Mouse (Mus musculus) forebrain, embryonic 16.5 days (tissue): ENCODE measurements at regions not wholly inside any gene's neighbourhood (a gene's known extent, or its start where the extent isn't known, plus 50 kb on each side); places are given as distances from the start of the nearest gene placed in this dataset.

Source experiments
- ATAC-seq: fragments of 200-750 bp; cut with Nextera tagmentation; 2 replicates; pipeline ENCODE4 v1.8.0; 2017; ENCODE audit warnings: mild to moderate bottlenecking, moderate library complexity
- H3K27ac ChIP-seq: fragments of 300-500 bp; sonication (generic); 2 replicates; pipeline ENCODE4 v1.5.1; 2014; ENCODE audit warnings: low read length, control low read depth
- H3K27me3 ChIP-seq: fragments of 300-500 bp; sonication (generic); replicated peaks from 2 replicates; pipeline ENCODE4 v1.6.1; 2014; ENCODE audit warnings: low read length; ENCODE audit not compliant: control insufficient read depth, insufficient read depth
- H3K36me3 ChIP-seq: fragments of 300-500 bp; sonication (generic); 2 replicates; pipeline ENCODE4 v1.6.1; 2014; ENCODE audit not compliant: control insufficient read depth, insufficient read depth
- H3K4me1 ChIP-seq: fragments of 300-500 bp; sonication (generic); replicated peaks from 2 replicates; pipeline ENCODE4 v1.6.1; 2014; ENCODE audit warnings: low read length; ENCODE audit not compliant: control insufficient read depth, insufficient read depth
- H3K4me2 ChIP-seq: fragments of 300-500 bp; sonication (generic); 2 replicates; pipeline ENCODE4 v1.6.1; 2014; ENCODE audit warnings: mild to moderate bottlenecking, low read length, control low read depth
- H3K4me3 ChIP-seq: fragments of 300-500 bp; sonication (generic); replicated peaks from 2 replicates; pipeline ENCODE4 v1.5.1; 2014; ENCODE audit warnings: mild to moderate bottlenecking, low read length, control low read depth
- H3K9ac ChIP-seq: fragments of 300-500 bp; sonication (generic); replicated peaks from 2 replicates; pipeline ENCODE4 v1.6.1; 2014; ENCODE audit warnings: low read depth, low read length, control low read depth
- H3K9me3 ChIP-seq: fragments of 300-500 bp; sonication (generic); 2 replicates; pipeline ENCODE4 v1.6.1; 2016; ENCODE audit warnings: low read length; ENCODE audit not compliant: control insufficient read depth
- WGBS: fragments of 180-500 bp; shearing (Covaris S2); extraction: QIAGEN DNeasy Blood & Tissue Kit; methylation state at CpG from one replicate; pipeline ENCODE4 v1.1.7; 2014; 5-methylcytosine and 5-hydroxymethylcytosine counted together

DNA sequence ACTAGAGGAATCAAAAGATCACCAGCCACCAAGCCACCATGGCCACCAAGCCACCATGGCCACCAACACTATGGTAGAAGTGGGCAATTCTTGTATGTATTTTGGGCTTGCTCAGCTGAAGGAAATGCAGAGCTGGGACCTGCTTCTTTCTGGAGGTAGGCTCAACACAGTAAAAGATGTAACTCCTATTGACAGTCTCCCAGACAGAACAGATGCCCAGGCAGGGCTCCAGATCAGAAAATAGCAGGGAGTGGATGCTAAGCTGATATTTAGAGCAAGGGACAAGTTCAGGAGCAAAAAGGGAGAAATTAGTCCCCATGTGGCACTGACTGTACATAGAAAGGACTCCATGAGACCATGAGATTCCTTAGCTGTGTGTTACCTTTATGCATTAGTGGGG lies 228.2 kb upstream of the Ntm start:
- H3K9me3 ChIP-seq: no peaks in the 10 kb centered on the region
- no peak for ATAC-seq

DNA sequence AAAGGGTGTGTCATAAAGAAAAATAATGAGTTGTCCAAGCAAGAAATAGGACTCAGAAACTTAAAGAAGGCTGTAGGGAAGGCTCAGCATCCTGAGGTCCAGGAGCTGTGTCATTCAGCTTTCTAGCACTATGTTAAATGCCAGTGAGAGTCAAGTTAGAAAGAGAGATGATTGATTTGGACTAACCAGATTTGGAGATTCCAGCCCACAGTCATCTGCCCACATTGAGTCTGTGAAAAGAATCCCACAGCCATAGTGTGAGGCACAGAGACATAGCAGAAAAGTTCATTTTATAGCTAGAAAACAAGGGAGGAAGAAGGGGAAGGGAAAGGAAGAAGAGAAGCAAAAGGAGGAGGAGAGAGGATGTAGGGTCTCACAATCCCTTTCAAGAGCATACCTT lies 229.0 kb upstream of the Ntm start:
- no peak overlapping the region for H3K9ac ChIP-seq
- H3K27me3 ChIP-seq: no peaks in the 10 kb centered on the region
- no peaks in the 10 kb centered on the region for H3K9me3 ChIP-seq
- H3K27ac ChIP-seq: no peak overlapping the region
- 0 out of 2 replicates have a peak, but pooled peaks cover 3% of the 10 kb centered on the region for H3K4me1 ChIP-seq
- ATAC-seq: no peak
- H3K4me2 ChIP-seq: no peak overlapping the region
- H3K4me3 ChIP-seq: no peak overlapping the region
- no peaks in the 10 kb centered on the region for H3K36me3 ChIP-seq

More for the DNA sequence above, 228.2 kb upstream of the Ntm start:
- H3K27ac ChIP-seq: no peak overlapping the region
- H3K27me3 ChIP-seq: no peaks in the 10 kb centered on the region
- no peak overlapping the region for H3K4me2 ChIP-seq
- H3K36me3 ChIP-seq: no peaks in the 10 kb centered on the region
- no peak overlapping the region for H3K4me3 ChIP-seq
- H3K9ac ChIP-seq: no peak overlapping the region
- H3K4me1 ChIP-seq: 0 out of 2 replicates have a peak, but pooled peaks cover 3% of the 10 kb centered on the region

- Histone ChIP-seq H3K4me3 (no peak overlapping the region), H3K4me2 (no peak overlapping the region), H3K4me1 (0 out of 2 replicates have a peak, but pooled peaks cover 3% of the 10 kb centered on the region), H3K27ac (no peak overlapping the region), H3K27me3 (no peaks in the 10 kb centered on the region), H3K9me3 (no peaks in the 10 kb centered on the region), H3K9ac (no peak overlapping the region), H3K36me3 (no peaks in the 10 kb centered on the region)
- no peak for ATAC-seq
- 88% methylated on average over 3 of the region's 3 CpGs for WGBS
Observed at GRCm38 (mm10) chr9:30194866-30195265, 231.9 kb upstream of the Ntm start.

DNA sequence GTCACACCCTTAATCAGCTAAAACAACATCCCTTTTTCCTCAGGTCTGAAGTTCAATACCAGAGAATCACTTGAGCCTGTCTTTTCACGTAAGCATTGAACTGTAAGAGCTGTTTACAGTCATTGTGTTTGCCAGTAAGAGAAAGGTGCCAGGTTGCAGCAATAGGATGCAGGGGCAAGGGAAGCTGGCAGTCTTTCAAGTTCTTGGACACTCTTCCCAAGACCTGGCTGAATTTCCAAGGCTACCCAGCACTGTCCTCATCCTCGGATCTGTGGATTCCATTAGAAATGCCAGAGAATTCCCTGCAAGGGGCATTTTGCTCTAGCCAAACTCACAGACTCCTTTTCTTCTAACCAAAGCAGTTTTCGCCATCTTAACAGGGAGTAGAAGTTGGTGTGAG lies 224.5 kb upstream of the Snx19 start:
- no peak for ATAC-seq
- Histone ChIP-seq H3K9me3 (no peaks in the 10 kb centered on the region), H3K9ac (no peak overlapping the region), H3K36me3 (no peaks in the 10 kb centered on the region), H3K4me1 (no peaks in the 10 kb centered on the region), H3K4me2 (no peak overlapping the region), H3K27me3 (no peaks in the 10 kb centered on the region), H3K27ac (no peak overlapping the region), H3K4me3 (no peak overlapping the region)
- WGBS: 78% methylated on average over 3 of the region's 3 CpGs

DNA sequence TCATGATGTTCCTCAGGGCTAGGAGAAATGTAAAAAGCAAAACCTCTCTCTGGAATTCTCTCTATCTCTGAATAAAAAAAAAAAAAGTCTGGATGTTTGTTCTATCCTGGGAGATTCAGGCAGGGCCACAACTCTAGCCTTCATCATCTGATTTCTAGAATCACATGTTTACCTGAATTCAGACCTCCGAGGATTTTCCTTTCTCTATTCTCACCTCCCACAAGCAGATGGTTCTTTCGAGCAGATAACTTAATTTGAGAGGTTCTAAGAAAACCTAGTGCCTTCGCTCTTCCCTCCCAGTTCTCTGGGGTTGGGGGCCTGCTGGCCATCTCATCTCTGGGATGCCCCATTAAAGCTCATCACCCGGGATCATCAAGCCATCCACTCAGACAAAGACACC lies 219.3 kb upstream of the Snx19 start:
- H3K9ac ChIP-seq: no peak overlapping the region
- WGBS: 90% methylated on average over 4 of the region's 4 CpGs
- no peak overlapping the region for H3K4me2 ChIP-seq
- H3K9me3 ChIP-seq: no peaks in the 10 kb centered on the region
- H3K4me3 ChIP-seq: no peak overlapping the region
- no peak for ATAC-seq
- no peaks in the 10 kb centered on the region for H3K27me3 ChIP-seq
- H3K36me3 ChIP-seq: no peaks in the 10 kb centered on the region
- H3K4me1 ChIP-seq: peaks cover 3% of the 10 kb centered on the region; the same call in 1 of the 2 replicates
- no peak overlapping the region for H3K27ac ChIP-seq

GRCm38 (mm10) chr9:30209806-30210205 lies 217.1 kb upstream of the Snx19 start:
- ATAC-seq: no peak
- no peak overlapping the region for H3K9ac ChIP-seq
- H3K4me1 ChIP-seq: peaks cover 3% of the 10 kb centered on the region; the same call in 1 of the 2 replicates
- no peaks in the 10 kb centered on the region for H3K9me3 ChIP-seq
- no peak overlapping the region for H3K4me2 ChIP-seq
- no peaks in the 10 kb centered on the region for H3K36me3 ChIP-seq
- 40% methylated on average over 1 of the region's 1 CpGs for WGBS
- no peak overlapping the region for H3K4me3 ChIP-seq
- no peaks in the 10 kb centered on the region for H3K27me3 ChIP-seq
- no peak overlapping the region for H3K27ac ChIP-seq

DNA sequence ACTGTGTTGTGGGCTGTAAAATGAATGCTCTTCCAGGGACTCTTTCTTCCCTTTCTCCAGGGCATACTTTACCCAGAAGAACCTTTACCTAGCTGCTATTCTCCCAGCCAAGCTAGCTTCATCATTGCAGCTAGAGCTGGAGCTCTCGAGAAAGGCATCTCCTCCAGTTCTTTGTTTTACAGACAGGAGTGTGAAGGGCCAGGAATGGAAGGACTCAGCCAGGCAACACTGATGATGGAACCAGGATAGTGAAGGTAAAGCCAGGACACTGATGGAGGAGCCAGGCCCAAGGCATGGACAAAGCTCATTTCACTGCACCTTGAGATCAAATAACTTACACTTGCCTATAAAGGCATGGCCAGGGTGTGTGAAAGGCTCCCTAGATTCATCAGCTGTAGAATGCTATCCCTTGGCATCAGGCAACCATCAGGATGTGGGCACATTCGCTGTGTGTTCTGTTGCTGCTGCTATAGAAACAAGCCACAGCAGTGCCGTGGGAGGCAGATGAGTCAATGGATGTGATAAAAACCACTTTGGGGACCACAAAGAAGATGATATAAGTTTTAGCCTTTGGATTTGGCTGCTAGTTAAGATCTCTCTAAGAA lies 214.3 kb upstream of the Snx19 start:
- Histone ChIP-seq H3K9me3 (no peaks in the 10 kb centered on the region), H3K4me3 (no peak overlapping the region), H3K4me2 (no peak overlapping the region), H3K27ac (no peak overlapping the region), H3K9ac (no peak overlapping the region), H3K4me1 (peaks cover 3% of the 10 kb centered on the region; the same call in 1 of the 2 replicates), H3K36me3 (no peaks in the 10 kb centered on the region), H3K27me3 (no peaks in the 10 kb centered on the region)
- 87% methylated on average over 3 of the region's 3 CpGs for WGBS
- ATAC-seq: no peak

GRCm38 (mm10) chr9:30234501-30235163 lies 192.3 kb upstream of the Snx19 start:
- H3K9ac ChIP-seq: no peak overlapping the region
- no peaks in the 10 kb centered on the region for H3K4me1 ChIP-seq
- WGBS: 74% methylated on average over 8 of the region's 8 CpGs
- no peaks in the 10 kb centered on the region for H3K27me3 ChIP-seq
- no peak overlapping the region for H3K4me2 ChIP-seq
- no peak for ATAC-seq
- no peaks in the 10 kb centered on the region for H3K9me3 ChIP-seq
- H3K27ac ChIP-seq: no peak overlapping the region
- no peak overlapping the region for H3K4me3 ChIP-seq
- H3K36me3 ChIP-seq: no peaks in the 10 kb centered on the region

GRCm38 (mm10) chr9:30235791-30236190 lies 191.1 kb upstream of the Snx19 start:
- Histone ChIP-seq H3K4me3 (no peak overlapping the region), H3K9ac (no peak overlapping the region), H3K4me2 (no peak overlapping the region), H3K27me3 (no peaks in the 10 kb centered on the region), H3K27ac (no peak overlapping the region), H3K36me3 (no peaks in the 10 kb centered on the region), H3K9me3 (no peaks in the 10 kb centered on the region), H3K4me1 (no peaks in the 10 kb centered on the region)
- ATAC-seq: no peak
- 61% methylated on average over 3 of the region's 3 CpGs for WGBS
